Mouse (Mus musculus): ENCODE measurements around the gene Atg3. TPM values are rescaled to one million over a fixed set of nuclear protein-coding genes. Genes with fewer than 3 reads are reported as not detected.
A peak's percentile ranks its signal among the peaks of the same experiment; 100 is the strongest.

Atg3 gene
- polyA plus RNA-seq (2015; fragmentation: Nextera tagmentation; extraction: Ambion mirVana) = 29.3 and 33.1 TPM in 2 replicates

- H3K27me3 ChIP-seq = no peaks in the 10 kb centered on the region
- H3K9ac ChIP-seq = peak within 1 kb of the TSS; percentile 91
- peak within 1 kb of the TSS; percentile 94 for H3K4me3 ChIP-seq
- H3K9me3 ChIP-seq (replicated peaks) = no peaks in the 10 kb centered on the region
- peaks cover 15% of the 10 kb centered on the region; the same call in 1 of the 2 replicates for H3K36me3 ChIP-seq
- H3K4me1 ChIP-seq (replicated peaks) = peaks cover 11% of the 10 kb centered on the region; the same call in 1 of the 2 replicates
- peak; percentile 97 for ATAC-seq (replicated peaks; ENCODE audit: insufficient number of reproducible peaks, insufficient read depth, low FRiP score, low read depth)
- under 1% methylated on average over 47 of the region's 64 CpGs for WGBS
- peak within 1 kb of the TSS; percentile 88 for H3K27ac ChIP-seq
- peak within 1 kb of the TSS; percentile 71 for H3K4me2 ChIP-seq
Observed at GRCm38 (mm10) chr16:45158522-45159388, at the start of gene Atg3, which contains the start of gene Slc35a5. Gene Atg3, plus strand, starts transcription at chr16:45158785. Gene Slc35a5, minus strand, starts transcription at chr16:45158706.

- H3K4me1 ChIP-seq (replicated peaks) = peaks cover 15% of the 10 kb centered on the region
- no peak overlapping the region for H3K4me2 ChIP-seq
- no peak overlapping the region for H3K4me3 ChIP-seq
- WGBS = 13% methylated on average over 4 of the region's 4 CpGs
- peak overlapping the region; percentile 32 for H3K27ac ChIP-seq
- peak; percentile 69 for ATAC-seq (replicated peaks; ENCODE audit: insufficient number of reproducible peaks, insufficient read depth, low FRiP score, low read depth)
- H3K36me3 ChIP-seq = peaks cover 3% of the 10 kb centered on the region; the same call in 1 of the 2 replicates
- H3K9ac ChIP-seq = no peak overlapping the region
- H3K9me3 ChIP-seq (replicated peaks) = no peaks in the 10 kb centered on the region
- no peaks in the 10 kb centered on the region for H3K27me3 ChIP-seq
Observed at GRCm38 (mm10) chr16:45110498-45110897, 48.1 kb upstream of the Atg3 start.

- H3K4me2 ChIP-seq = no peak overlapping the region
- H3K9ac ChIP-seq = no peak overlapping the region
- no peak overlapping the region for H3K27ac ChIP-seq
- WGBS = 87% methylated on average over 3 of the region's 3 CpGs
- ATAC-seq (replicated peaks; ENCODE audit: insufficient number of reproducible peaks, insufficient read depth, low FRiP score, low read depth) = no peak
- no peaks in the 10 kb centered on the region for H3K27me3 ChIP-seq
- peaks cover 15% of the 10 kb centered on the region for H3K4me1 ChIP-seq (replicated peaks)
- peaks cover 19% of the 10 kb centered on the region for H3K36me3 ChIP-seq
- no peaks in the 10 kb centered on the region for H3K9me3 ChIP-seq (replicated peaks)
- no peak overlapping the region for H3K4me3 ChIP-seq
Observed at GRCm38 (mm10) chr16:45117200-45117599, 41.4 kb upstream of the Atg3 start.

GRCm38 (mm10) chr16:45118760-45119159, 39.8 kb upstream of the Atg3 start:
- Histone ChIP-seq H3K9me3 (replicated peaks) (no peaks in the 10 kb centered on the region), H3K27me3 (no peaks in the 10 kb centered on the region), H3K36me3 (peaks cover 25% of the 10 kb centered on the region), H3K4me3 (no peak overlapping the region), H3K4me2 (no peak overlapping the region), H3K9ac (no peak overlapping the region), H3K27ac (no peak overlapping the region), H3K4me1 (replicated peaks) (peaks cover 15% of the 10 kb centered on the region)
- 82% methylated on average over 3 of the region's 3 CpGs for WGBS
- ATAC-seq (replicated peaks; ENCODE audit: insufficient number of reproducible peaks, insufficient read depth, low FRiP score, low read depth) = no peak

- 0 out of 2 replicates have a peak, but pooled peaks have one; percentile 60 for ATAC-seq (replicated peaks; ENCODE audit: insufficient number of reproducible peaks, insufficient read depth, low FRiP score, low read depth)
- Histone ChIP-seq H3K36me3 (peaks cover 25% of the 10 kb centered on the region), H3K9ac (no peak overlapping the region), H3K4me1 (replicated peaks) (peaks cover 19% of the 10 kb centered on the region), H3K27ac (peak overlapping the region; percentile 11), H3K27me3 (no peaks in the 10 kb centered on the region), H3K4me2 (no peak overlapping the region), H3K9me3 (replicated peaks) (no peaks in the 10 kb centered on the region), H3K4me3 (no peak overlapping the region)
- WGBS = 28% methylated on average over 5 of the region's 5 CpGs
Observed at GRCm38 (mm10) chr16:45120844-45121425, 37.6 kb upstream of the Atg3 start.

GRCm38 (mm10) chr16:45122571-45122970, 36.0 kb upstream of the Atg3 start:
- Histone ChIP-seq H3K9ac (no peak overlapping the region), H3K27ac (no peak overlapping the region), H3K9me3 (replicated peaks) (no peaks in the 10 kb centered on the region), H3K36me3 (peaks cover 20% of the 10 kb centered on the region), H3K27me3 (no peaks in the 10 kb centered on the region), H3K4me1 (replicated peaks) (peaks cover 19% of the 10 kb centered on the region), H3K4me3 (no peak overlapping the region), H3K4me2 (no peak overlapping the region)
- 62% methylated on average over 5 of the region's 5 CpGs for WGBS
- no peak for ATAC-seq (replicated peaks; ENCODE audit: insufficient number of reproducible peaks, insufficient read depth, low FRiP score, low read depth)

- 43% methylated on average over 9 of the region's 9 CpGs for WGBS
- H3K4me1 ChIP-seq (replicated peaks) = peaks cover 19% of the 10 kb centered on the region
- 0 out of 2 replicates have a peak overlapping the region, but pooled peaks have one; percentile 20 for H3K27ac ChIP-seq
- H3K4me3 ChIP-seq = no peak overlapping the region
- ATAC-seq (replicated peaks; ENCODE audit: insufficient number of reproducible peaks, insufficient read depth, low FRiP score, low read depth) = no peak
- H3K27me3 ChIP-seq = no peaks in the 10 kb centered on the region
- no peaks in the 10 kb centered on the region for H3K9me3 ChIP-seq (replicated peaks)
- H3K4me2 ChIP-seq = no peak overlapping the region
- H3K36me3 ChIP-seq = peaks cover 23% of the 10 kb centered on the region
- no peak overlapping the region for H3K9ac ChIP-seq
Observed at GRCm38 (mm10) chr16:45124230-45125203, 34.1 kb upstream of the Atg3 start.

GRCm38 (mm10) chr16:45127936-45128710, 30.5 kb upstream of the Atg3 start:
- WGBS = 82% methylated on average over 2 of the region's 2 CpGs
- H3K27me3 ChIP-seq = no peaks in the 10 kb centered on the region
- ATAC-seq (replicated peaks; ENCODE audit: insufficient number of reproducible peaks, insufficient read depth, low FRiP score, low read depth) = no peak
- no peak overlapping the region for H3K4me2 ChIP-seq
- no peak overlapping the region for H3K4me3 ChIP-seq
- H3K27ac ChIP-seq = no peak overlapping the region
- H3K4me1 ChIP-seq (replicated peaks) = peaks cover 5% of the 10 kb centered on the region; the same call in 1 of the 2 replicates
- H3K9ac ChIP-seq = no peak overlapping the region
- H3K36me3 ChIP-seq = peaks cover 23% of the 10 kb centered on the region
- no peaks in the 10 kb centered on the region for H3K9me3 ChIP-seq (replicated peaks)

GRCm38 (mm10) chr16:45141711-45142110, 16.9 kb upstream of the Atg3 start:
- no peak overlapping the region for H3K4me3 ChIP-seq
- H3K36me3 ChIP-seq = peaks cover 53% of the 10 kb centered on the region
- no peak overlapping the region for H3K4me2 ChIP-seq
- H3K4me1 ChIP-seq (replicated peaks) = no peaks in the 10 kb centered on the region
- 88% methylated on average over 5 of the region's 5 CpGs for WGBS
- no peaks in the 10 kb centered on the region for H3K9me3 ChIP-seq (replicated peaks)
- H3K27ac ChIP-seq = no peak overlapping the region
- no peak overlapping the region for H3K9ac ChIP-seq
- no peaks in the 10 kb centered on the region for H3K27me3 ChIP-seq
- ATAC-seq (replicated peaks; ENCODE audit: insufficient number of reproducible peaks, insufficient read depth, low FRiP score, low read depth) = no peak

- H3K9ac ChIP-seq = no peak overlapping the region
- peaks cover 58% of the 10 kb centered on the region for H3K36me3 ChIP-seq
- no peak overlapping the region for H3K4me3 ChIP-seq
- H3K27ac ChIP-seq = no peak overlapping the region
- no peak for ATAC-seq (replicated peaks; ENCODE audit: insufficient number of reproducible peaks, insufficient read depth, low FRiP score, low read depth)
- no peaks in the 10 kb centered on the region for H3K27me3 ChIP-seq
- 90% methylated on average over 5 of the region's 5 CpGs for WGBS
- no peaks in the 10 kb centered on the region for H3K4me1 ChIP-seq (replicated peaks)
- no peaks in the 10 kb centered on the region for H3K9me3 ChIP-seq (replicated peaks)
- H3K4me2 ChIP-seq = no peak overlapping the region
Observed at GRCm38 (mm10) chr16:45142565-45142964, 16.0 kb upstream of the Atg3 start.
